Mouse (Mus musculus): ENCODE measurements around the gene Amph. TPM values are rescaled to one million over a fixed set of nuclear protein-coding genes. Genes with fewer than 3 reads are reported as not detected.
"Not testable (repeated sequence)": the region's sequence is repeated elsewhere in the genome, so short reads cannot be mapped to it uniquely, and the experiment has no call there.

Gene Amph
- total RNA-seq, 4 experiments from 2014 or later, result 0.24 to 1.3 (median 0.44) TPM

DNA sequence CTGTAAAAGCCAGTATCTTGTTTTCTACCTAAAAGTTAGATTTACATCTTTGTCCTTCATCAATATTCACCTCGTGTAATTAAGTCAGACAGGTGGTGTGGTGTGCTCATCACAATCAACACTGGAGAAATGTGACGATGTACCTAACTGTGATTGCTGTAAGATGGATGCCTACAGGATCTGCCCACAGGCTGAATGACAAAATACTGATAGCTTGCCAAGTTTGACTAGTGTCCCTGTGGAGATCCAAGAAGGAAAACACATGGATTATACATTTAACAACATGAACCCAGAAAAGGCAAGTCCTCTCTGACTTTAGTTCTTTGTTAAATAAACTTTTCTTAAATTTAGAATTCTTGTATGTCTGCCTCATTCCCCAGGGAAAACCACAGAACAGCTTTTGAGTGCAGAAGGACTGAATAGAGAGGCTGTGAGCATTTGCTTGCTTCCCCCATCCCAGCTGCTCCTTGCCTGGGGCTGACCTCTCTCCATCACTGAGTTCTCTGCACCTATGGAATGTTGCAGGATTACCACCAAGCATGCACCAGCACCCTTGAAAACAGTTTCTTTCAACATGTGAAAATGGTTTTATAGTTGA, 77.2 kb downstream of the Amph start:
- no peak for DNase-seq (ENCODE audit: low spot score in 2 of 2)

DNA sequence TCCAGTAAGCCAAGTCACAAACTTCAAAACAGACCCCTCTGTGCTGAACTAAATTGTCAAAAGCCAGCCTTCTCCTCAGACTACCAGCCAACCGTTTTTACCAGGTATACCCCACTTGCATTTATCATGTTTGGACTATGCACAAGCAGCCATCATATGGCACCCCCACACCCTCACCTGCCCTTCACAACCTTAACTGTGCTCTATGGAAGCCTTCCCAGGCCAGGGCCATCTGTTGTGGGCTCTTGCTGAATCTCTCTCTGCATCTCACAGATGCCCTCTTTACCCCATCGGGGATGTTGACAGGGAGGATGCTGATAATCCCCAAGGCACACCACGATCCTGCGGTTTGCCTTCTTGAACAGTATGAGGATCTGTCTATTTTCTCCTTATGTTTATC, 77.9 kb downstream of the Amph start:
- no peak for DNase-seq (ENCODE audit: low spot score in 2 of 2)

- no peak for DNase-seq (ENCODE audit: low spot score in 2 of 2)
These were observed 78.9 kb downstream of the Amph start for GRCm38 (mm10) chr13:19026923-19027322.

- DNase-seq (ENCODE audit: low spot score in 2 of 2), result no peak
These were observed 79.9 kb downstream of the Amph start for GRCm38 (mm10) chr13:19027766-19028350.

DNA sequence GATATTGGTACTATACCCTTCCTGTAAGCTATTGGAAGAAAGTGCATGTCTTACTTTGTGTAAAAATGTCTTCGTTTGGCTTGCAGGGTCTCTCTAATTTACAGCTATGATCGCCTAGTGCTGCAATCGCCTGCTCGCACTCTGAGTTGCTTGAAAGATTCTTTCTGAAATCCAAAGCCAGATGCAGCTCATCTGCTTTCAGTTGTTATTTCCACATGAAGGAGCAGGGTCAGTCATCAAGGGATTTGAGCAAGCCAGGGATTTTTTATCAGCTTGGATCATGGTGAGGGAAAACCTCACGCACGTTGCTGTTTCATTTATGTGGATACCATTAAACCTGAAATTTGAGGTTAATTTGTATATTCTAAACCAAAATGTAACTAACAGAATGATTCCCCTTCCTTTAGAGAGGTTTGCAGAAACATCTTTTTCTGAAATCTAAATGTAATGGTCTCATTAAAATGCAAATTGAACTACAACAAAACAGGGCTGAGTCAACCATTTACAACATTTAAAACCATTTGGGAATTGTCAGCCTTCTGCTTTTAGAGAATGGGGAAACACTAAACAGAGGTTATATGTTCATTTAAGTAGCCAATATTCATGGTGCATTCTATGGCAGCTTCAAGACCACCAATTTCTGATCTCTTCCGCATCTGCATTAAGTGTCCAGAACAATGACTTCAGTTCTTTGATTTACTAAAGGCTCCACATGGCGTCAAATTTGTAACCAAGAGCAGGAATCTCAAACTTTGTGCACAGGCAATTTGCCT, 84.1 kb downstream of the Amph start:
- DNase-seq (ENCODE audit: low spot score in 2 of 2), result no peak

GRCm38 (mm10) chr13:19052090-19052489, 104.1 kb downstream of the Amph start:
- no peak for DNase-seq (ENCODE audit: low spot score in 2 of 2)

GRCm38 (mm10) chr13:19054504-19054903, 106.5 kb downstream of the Amph start:
- no peak for DNase-seq (ENCODE audit: low spot score in 2 of 2)

DNA sequence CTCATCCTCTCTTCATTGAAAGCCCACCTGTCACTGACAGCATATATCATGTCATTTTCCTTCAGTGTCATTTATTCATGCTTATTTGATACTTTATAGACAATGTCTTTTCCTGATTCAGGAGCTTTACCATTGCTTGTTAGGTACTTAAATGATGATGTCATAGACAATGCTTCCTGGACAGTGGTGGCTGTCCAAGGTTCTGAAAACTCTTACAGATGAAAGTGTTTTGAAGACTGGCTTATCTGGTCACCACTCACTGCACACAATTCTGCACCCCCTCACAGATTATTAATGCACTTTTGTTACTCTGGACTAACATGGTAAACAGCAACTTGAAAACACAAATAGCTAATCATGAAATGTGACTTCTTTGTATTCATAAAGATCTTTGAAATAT, 124.3 kb downstream of the Amph start:
- DNase-seq (ENCODE audit: low spot score in 2 of 2), result no peak

GRCm38 (mm10) chr13:19077427-19077826, 129.4 kb downstream of the Amph start:
- no peak for DNase-seq (ENCODE audit: low spot score in 2 of 2)

DNA sequence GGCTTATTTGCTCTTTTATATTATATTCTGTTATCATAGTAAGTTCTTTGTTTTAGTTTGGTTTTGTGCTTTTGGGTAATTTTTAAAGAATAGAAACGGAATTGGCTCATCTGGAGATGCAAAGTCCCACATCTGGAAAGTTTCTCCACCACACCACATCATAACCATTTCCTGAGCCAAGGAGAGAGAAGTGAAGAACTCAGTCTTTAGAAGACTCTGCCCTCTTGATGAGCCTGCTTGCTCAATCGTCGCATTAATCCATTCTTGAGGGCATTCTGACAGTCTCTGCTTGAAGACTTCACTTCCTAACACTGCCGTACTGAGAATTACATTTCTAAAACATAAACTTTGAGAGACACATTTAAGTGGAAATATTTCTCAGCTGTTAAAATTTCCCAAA, 133.9 kb downstream of the Amph start:
- DNase-seq (ENCODE audit: low spot score in 2 of 2), result no peak

- DNase-seq (ENCODE audit: low spot score in 2 of 2), result no peak
These were observed 146.6 kb downstream of the Amph start for GRCm38 (mm10) chr13:19094571-19094970.

GRCm38 (mm10) chr13:19097117-19097516, 149.1 kb downstream of the Amph start:
- DNase-seq (ENCODE audit: low spot score in 2 of 2), result no peak

DNA sequence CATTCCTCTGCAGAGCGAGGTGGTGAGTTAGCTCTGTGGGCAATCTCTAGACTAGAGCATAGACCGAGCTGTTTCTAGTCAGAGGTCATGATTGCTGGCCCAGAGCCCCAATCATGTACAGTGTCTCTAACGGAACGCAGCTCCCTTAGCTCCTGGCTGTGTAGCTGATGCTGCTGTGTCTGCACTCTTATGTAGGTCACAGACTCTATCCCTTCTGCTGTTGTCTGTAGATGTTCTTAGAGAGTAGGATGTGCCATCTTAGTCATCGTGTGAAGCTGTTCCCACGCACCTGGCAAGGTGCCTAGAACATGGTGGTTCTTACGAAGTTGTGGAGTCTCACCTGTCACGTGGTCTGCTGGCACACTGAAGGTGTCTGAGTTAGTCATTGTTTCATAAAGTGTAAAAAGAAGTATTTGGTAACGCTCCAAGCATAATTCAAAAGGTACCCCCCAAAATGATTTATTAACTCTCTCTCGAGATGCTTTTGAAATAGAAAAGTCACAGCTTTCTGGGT, 153.9 kb downstream of the Amph start:
- DNase-seq (ENCODE audit: low spot score in 2 of 2), result no peak

DNA sequence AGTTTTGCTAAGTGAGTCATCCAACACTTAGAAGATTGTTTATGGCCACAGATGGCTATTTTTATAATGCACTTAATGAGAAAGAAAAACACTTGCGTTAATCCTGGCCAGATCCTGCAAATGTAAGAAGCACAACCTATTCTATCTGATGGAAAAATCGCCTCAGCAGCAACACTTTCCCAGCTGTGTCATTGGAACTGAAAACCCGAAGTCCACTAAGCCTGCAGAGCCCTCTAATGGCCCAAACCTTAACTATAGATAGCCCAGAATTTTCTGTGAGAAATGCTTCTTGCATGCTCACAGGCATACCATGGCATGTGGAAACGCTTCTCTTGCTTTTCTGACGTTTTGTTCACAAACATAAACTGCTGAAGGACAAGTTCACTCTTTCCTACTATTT, 158.4 kb downstream of the Amph start:
- no peak for DNase-seq (ENCODE audit: low spot score in 2 of 2)

DNA sequence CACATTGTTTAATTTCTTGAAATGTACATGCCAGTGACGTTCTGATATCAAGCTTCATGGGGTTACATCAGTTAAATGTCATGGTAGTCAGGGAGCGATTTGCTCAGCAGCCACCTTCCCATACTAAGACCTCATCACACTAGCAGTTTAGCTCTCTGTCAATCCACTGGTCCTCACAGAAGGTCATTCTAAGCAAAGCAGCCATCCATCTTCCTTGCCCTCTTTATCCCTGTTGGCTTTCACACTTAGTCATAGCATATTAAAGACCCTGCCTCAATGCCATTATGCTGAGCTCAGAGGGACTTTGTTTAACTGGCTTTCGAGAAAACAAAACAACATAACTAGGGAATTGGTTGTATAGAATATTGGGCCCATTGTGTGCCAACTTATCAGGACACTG, 161.3 kb downstream of the Amph start:
- no peak for DNase-seq (ENCODE audit: low spot score in 2 of 2)

DNA sequence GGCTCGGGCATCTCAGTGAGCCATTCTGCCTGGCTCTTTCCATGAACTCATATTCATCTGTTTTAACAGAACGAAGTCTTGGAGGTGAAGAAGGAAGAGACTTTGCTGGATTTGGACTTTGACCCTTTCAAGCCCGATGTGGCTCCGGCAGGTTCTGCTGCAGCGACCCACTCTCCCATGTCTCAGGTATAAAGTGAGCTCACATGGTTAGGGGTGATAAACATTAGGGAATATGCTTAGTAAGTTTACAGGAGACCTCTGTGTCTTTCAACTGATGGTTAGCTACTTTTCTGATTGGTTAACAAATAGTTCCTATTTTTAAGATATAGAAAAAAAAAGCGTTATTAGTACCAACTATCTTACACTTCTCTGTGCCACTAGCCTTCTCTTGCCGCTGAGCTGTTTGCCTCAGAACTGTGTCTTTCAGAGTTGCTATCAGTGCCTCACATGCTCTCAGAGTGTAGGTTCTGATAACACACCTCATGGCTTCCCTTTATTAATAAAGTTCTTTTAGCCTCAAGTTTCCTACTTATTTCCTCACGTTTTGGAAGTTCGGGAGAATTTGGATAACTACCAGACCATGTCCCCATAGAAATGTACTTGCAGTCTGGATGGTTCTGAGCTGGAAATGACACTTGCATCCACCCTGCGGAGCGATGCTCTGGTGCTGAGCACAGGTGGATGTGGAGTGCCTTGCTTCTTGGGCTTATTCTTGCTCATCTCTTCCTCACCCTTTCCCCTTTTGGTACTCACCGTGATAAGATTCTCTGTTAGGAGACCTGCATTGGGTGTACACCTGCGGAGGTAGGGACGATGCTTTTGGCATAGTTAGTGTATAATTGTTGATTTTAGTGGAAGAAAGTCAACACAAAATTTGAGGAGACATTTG, 165.3 kb downstream of the Amph start:
- no peak for DNase-seq (ENCODE audit: low spot score in 2 of 2)

DNA sequence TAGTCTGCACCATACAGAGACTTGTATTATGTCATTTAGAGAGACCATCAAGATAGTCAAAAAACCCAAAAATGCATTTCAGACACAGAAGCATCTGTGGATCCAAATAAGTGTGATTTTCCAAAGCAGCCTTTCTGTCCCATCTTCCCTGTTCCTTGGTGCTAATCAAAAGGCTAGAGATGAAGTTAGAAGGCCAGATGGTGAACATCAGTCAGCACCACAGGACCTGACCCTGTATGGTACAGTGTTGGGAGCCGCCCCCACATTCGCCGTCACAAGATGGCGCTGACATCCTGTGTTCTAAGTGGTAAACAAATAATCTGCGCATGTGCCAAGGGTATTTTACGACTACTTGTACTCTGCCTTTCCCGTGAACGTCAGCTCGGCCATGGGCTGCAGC, 166.8 kb downstream of the Amph start:
- not testable (repeated sequence) for DNase-seq (ENCODE audit: low spot score in 2 of 2)

GRCm38 (mm10) chr13:19126912-19127552, 179.0 kb downstream of the Amph start:
- no peak for DNase-seq (ENCODE audit: low spot score in 2 of 2)

DNA sequence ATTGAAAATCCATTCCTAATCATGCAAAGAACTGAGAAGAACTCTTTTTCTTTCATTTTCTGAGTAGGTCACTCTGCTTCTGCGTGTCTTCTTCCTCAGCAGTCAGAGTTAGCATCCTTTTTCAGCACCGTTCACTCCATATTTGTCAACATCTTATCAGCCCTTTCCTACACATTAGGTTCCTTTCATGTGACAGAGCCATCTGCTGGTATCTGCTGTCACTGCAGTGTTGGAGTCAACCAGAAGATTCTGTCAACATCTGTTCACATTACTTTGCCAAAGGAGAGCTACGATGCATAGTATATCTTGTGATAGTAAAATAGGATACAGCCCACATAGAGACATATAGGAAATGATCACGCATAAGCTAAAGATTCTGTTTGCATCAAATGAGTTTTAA, 185.8 kb downstream of the Amph start:
- no peak for DNase-seq (ENCODE audit: low spot score in 2 of 2)

- no peak for DNase-seq (ENCODE audit: low spot score in 2 of 2)
These were observed 189.2 kb downstream of the Amph start for GRCm38 (mm10) chr13:19137212-19137611.

- no peak for DNase-seq (ENCODE audit: low spot score in 2 of 2)
These were observed 189.9 kb downstream of the Amph start for GRCm38 (mm10) chr13:19137932-19138331.
